Mouse (Mus musculus) ES-E14 (cell line): ENCODE measurements around the gene Ccdc85c. TPM values are rescaled to one million over a fixed set of nuclear protein-coding genes. Genes with fewer than 3 reads are reported as not detected.

Experiments used
- DNase-seq: peaks from one replicate; pipeline ENCODE4 v3.0.0-alpha.2; 2013; ENCODE audit warnings: low read depth, low spot score
- H3K27ac ChIP-seq: 2 replicates; pipeline ENCODE4 v1.5.1; 2012; ENCODE audit warnings: low read depth, mild to moderate bottlenecking, low read length, moderate library complexity, mixed read lengths; ENCODE audit not compliant: poor library complexity, insufficient read depth, severe bottlenecking
- H3K36me3 ChIP-seq: 2 replicates; pipeline ENCODE4 v1.6.1; 2012; ENCODE audit warnings: mild to moderate bottlenecking, low read length, moderate library complexity, mixed read lengths; ENCODE audit not compliant: control insufficient read depth, poor library complexity, insufficient read depth, severe bottlenecking
- H3K4me1 ChIP-seq, 2 experiments: fragments of 150-350 bp in 1 of 2; sonication (generic) in 1 of 2; 2 replicates each; pipeline ENCODE4 v1.6.1; 2012; ENCODE audit warnings: low read length in 2 of 2, mild to moderate bottlenecking in 1 of 2, mixed read lengths in 1 of 2; ENCODE audit not compliant: control insufficient read depth in 2 of 2, insufficient read depth in 2 of 2, poor library complexity in 1 of 2
- H3K4me3 ChIP-seq, 2 experiments: fragments of 150-350 bp in 1 of 2; sonication (generic) in 1 of 2; 2 replicates each; pipeline ENCODE4 v1.5.1; 2012; ENCODE audit warnings: low read length in 2 of 2, low read depth in 1 of 2, mild to moderate bottlenecking in 1 of 2, mixed read lengths in 1 of 2; ENCODE audit not compliant: insufficient read depth in 1 of 2, poor library complexity in 1 of 2, severe bottlenecking in 1 of 2
- H3K9ac ChIP-seq: 2 replicates; pipeline ENCODE4 v1.6.1; 2012; ENCODE audit warnings: low read depth, mild to moderate bottlenecking, low read length, mixed read lengths; ENCODE audit not compliant: poor library complexity, insufficient read depth, severe bottlenecking
- H3K9me3 ChIP-seq: fragments of 150-350 bp; sonication (generic); 2 replicates; pipeline ENCODE4 v1.6.1; 2012; ENCODE audit warnings: low read depth, mild to moderate bottlenecking, low read length; ENCODE audit not compliant: control insufficient read depth, insufficient read depth
- CHD2 ChIP-seq: IDR thresholded peaks from 2 replicates; pipeline ENCODE4 v1.6.1; 2014; ENCODE audit warnings: mild to moderate bottlenecking, low read depth, low read length, inconsistent platforms
- HCFC1 ChIP-seq: IDR thresholded peaks from 2 replicates; pipeline ENCODE4 v1.6.1; 2012; ENCODE audit warnings: low read length, inconsistent platforms, borderline replicate concordance; ENCODE audit not compliant: insufficient read depth
- MAFK ChIP-seq: IDR thresholded peaks from 2 replicates; pipeline ENCODE4 v1.6.1; 2014; ENCODE audit warnings: mild to moderate bottlenecking, low read depth, low read length, inconsistent platforms; ENCODE audit not compliant: insufficient read depth
- ZC3H11A ChIP-seq: IDR thresholded peaks from 2 replicates; pipeline ENCODE4 v1.6.1; 2012; ENCODE audit warnings: low read depth, mild to moderate bottlenecking, inconsistent platforms, low read length, borderline replicate concordance
- ZNF384 ChIP-seq: IDR thresholded peaks from 2 replicates; pipeline ENCODE4 v1.6.1; 2012; ENCODE audit warnings: low read depth, low read length, inconsistent platforms
- in situ Hi-C, 2 experiments: fragments of 600-800 bp; cut with MboI; formaldehyde crosslinking; loops; one replicate each; pipeline ENCODE4 v1.15.1; 2025; ENCODE audit warnings: low sequenced_read_pairs in 2 of 2, inconsistent platforms in 1 of 2; ENCODE audit not compliant: unreplicated experiment in 2 of 2
- total RNA-seq: library from RNA; depleted of rRNA; stranded (reverse); fragments of 300-350 nt; gene quantifications from 2 replicates; pipeline ENCODE4 v1.2.3, GENCODE M21; 2012; rRNA removed

Gene Ccdc85c
- total RNA-seq, 1 experiment, result 21.9 TPM

DNA sequence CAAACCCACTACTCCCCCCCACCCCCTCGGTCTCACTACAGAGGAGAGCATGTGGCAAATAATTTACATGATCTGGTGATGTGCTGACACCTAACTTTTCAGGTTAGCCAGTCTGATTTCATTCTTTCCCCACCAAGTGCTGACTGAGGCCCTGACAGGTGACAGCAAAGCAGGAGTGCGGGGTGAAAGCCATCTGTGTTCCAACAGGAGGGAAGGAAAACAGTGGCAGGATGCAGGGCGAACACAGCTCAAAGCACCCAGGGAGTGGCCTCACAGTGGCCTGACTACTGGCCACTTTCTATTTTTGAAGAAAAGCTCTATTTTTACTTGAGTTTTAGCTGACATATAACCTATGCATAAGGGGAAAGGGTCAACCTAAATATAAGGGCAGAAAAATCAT is 111.5 kb downstream of the Ccdc85c start:
- H3K4me1 ChIP-seq, result no peaks in the 10 kb centered on the region
- peaks cover 2% of the 10 kb centered on the region; the same call in 1 of the 2 replicates for H3K36me3 ChIP-seq
- H3K27ac ChIP-seq, result no peak overlapping the region
- no peaks in the 10 kb centered on the region for H3K9me3 ChIP-seq
- DNase-seq, result no peak
- no peak overlapping the region for H3K4me3 ChIP-seq
- H3K9ac ChIP-seq, result no peak overlapping the region
- in situ Hi-C loops, result no loop called here
- TF ChIP-seq CHD2 (no peak), ZC3H11A (no peak), ZNF384 (no peak), HCFC1 (no peak), MAFK (no peak)

GRCm38 (mm10) chr12:108162036-108162435 is 113.2 kb downstream of the Ccdc85c start:
- TF ChIP-seq CHD2, result no peak
- no peak for TF ChIP-seq ZC3H11A
- no peak for TF ChIP-seq MAFK
- TF ChIP-seq HCFC1, result no peak
- no peak for TF ChIP-seq ZNF384
- H3K36me3 ChIP-seq, result peaks cover 5% of the 10 kb centered on the region
- no peak overlapping the region for H3K9ac ChIP-seq
- in situ Hi-C loops, result no loop called here
- H3K9me3 ChIP-seq, result no peaks in the 10 kb centered on the region
- H3K4me3 ChIP-seq, result no peak overlapping the region
- no peaks in the 10 kb centered on the region for H3K4me1 ChIP-seq
- DNase-seq, result no peak
- no peak overlapping the region for H3K27ac ChIP-seq

- TF ChIP-seq ZNF384 (no peak), MAFK (no peak), ZC3H11A (no peak), HCFC1 (no peak), CHD2 (no peak)
- H3K9me3 ChIP-seq, result no peaks in the 10 kb centered on the region
- peaks cover 9% of the 10 kb centered on the region for H3K36me3 ChIP-seq
These were observed 115.4 kb downstream of the Ccdc85c start for GRCm38 (mm10) chr12:108159863-108160262.

More at GRCm38 (mm10) chr12:108159863-108160262, 115.4 kb downstream of the Ccdc85c start:
- Histone ChIP-seq H3K9ac (no peak overlapping the region), H3K4me1 (no peaks in the 10 kb centered on the region), H3K27ac (no peak overlapping the region), H3K4me3 (no peak overlapping the region)
- no peak for DNase-seq
- in situ Hi-C loops, result no loop called here

Other genes starting within 250 kb of the Ccdc85c start
- gene Setd3, start 96.1 kb downstream of the Ccdc85c start, total RNA-seq, result 43.0 and 56.0 TPM in 2 replicates
- 11.1 and 14.5 TPM in 2 replicates for gene Ccnk, start 95.8 kb downstream of the Ccdc85c start, total RNA-seq
- gene Hhipl1, start 30.8 kb upstream of the Ccdc85c start, total RNA-seq, result 0.53 and 1.0 TPM in 2 replicates
- 0.98 and 1.6 TPM in 2 replicates for gene Cyp46a1, start 59.0 kb upstream of the Ccdc85c start, total RNA-seq
- 2.9 and 4.2 TPM in 2 replicates for gene Eml1, start 95.5 kb upstream of the Ccdc85c start, total RNA-seq